In the genomic region with DNA sequence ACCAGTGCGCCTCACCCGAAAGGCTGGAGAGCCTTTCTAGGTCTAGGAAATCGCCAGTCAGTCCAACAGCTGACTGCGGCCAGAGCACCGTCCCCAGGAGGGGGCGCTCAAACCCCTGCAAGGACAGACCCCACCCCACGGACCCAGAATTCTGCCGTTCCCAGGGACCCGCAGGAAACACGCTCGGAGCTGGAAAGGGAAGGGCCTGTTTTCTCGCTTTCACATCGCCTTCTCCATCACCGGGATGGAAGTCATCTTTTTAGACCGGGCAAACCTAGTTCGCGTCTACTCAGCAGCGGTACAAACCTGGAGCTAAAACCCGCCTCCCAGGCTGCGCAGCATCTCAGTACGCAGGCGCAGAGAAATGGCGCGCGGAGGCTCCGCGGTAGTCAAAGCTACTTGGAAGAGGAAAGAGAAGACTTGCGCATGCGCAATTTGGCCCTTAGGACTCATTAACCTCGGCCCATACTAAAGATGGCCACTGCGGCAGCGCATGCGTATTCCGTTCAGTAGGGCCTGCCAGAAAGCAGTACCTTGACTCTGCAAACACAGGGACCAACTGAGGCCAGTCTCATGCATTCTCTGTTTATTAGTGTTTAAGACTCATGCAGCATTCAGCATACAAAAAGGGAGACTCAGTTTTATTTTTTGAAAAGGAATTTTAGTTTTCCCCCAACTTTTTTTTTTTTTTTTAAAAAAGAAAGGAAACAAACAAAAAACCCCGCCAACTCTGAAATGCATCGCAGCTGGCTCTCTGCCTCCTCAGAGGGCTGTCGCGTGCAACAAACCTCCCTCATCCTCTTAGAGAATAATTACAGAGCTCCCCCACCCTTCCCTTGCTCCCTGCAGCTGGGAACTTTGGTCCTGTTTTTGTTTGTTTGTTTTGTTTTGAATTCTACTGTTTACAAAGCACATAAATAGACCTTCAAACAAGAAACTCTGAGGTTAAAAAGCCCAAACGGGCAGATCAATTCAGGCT, we compare ENCODE assay signal across 8 mouse cellular contexts. TPM values are rescaled to one million over a fixed set of nuclear protein-coding genes. Genes with fewer than 3 reads are reported as not detected.
DNase-seq lines count a peak whose midpoint lies in the region; ATAC-seq lines count a peak whose summit lies in the region.

A gene (minus strand): TSS at position 382 of the 979 bp plus-strand sequence.

- intact Hi-C loops in gastrocnemius, postnatal 14 days (cut with DNase I; ENCODE audit: low total_unique reads) = no loop called here
- intact Hi-C loops in left cerebral cortex, postnatal 10 days (cut with DNase I) = loop anchor here (5.0 kb wide), 1 partner anchor 40 kb away; a partner anchor contains a TSS

- ATAC-seq in inflammation-experienced regulatory T-cells, adult 6 months = peak; percentile 71
- ATAC-seq in megakaryocyte-erythroid progenitor cell, adult 5-6 weeks (replicated peaks; ENCODE audit: low FRiP score, low TSS enrichment, poor library complexity, severe bottlenecking) = peak; percentile 60

- DNase-seq in adrenal gland, adult (ENCODE audit: inconsistent age in 2 of 2, low spot score in 1 of 2) = peak; percentile 97 to 99
- peak; percentile 100 for DNase-seq in embryo, embryonic 10.5 days (ENCODE audit: low spot score)
- DNase-seq in gastrocnemius, postnatal 14 days = peak; percentile 97
- DNase-seq in left cerebral cortex, postnatal 10 days (ENCODE audit: extremely low spot score in 1 of 2, low spot score in 2 of 2) = peak; percentile 96 to 98
- DNase-seq in right cerebral cortex, postnatal 25 days = peak; percentile 95
- DNase-seq in urinary bladder, postnatal 4 days (ENCODE audit: low spot score in 2 of 2) = peak; percentile 94 to 95

RNA-seq across cellular contexts. Expression of the gene that starts here (rescaled TPM):
- total RNA-seq in gastrocnemius, postnatal 14 days (2021) = 10 to 100 TPM in 1 of 2 experiments, 1 to 10 TPM in 1; 8.6 to 15.3 TPM
- polyA plus RNA-seq in inflammation-experienced regulatory T-cells, adult 6 months (2017; shearing (Covaris generic)) = 10 to 100 TPM; 34.7 to 44.5 (median 42.6) TPM
- 10 to 100 TPM; 17.1 to 17.7 TPM for total RNA-seq in left cerebral cortex, postnatal 10 days (2021)
- total RNA-seq in megakaryocyte-erythroid progenitor cell, adult 5-6 weeks (2014; fragmentation: Nextera tagmentation) = 62.5 and 66.9 TPM in 2 replicates
- 24.5 TPM in 1 of 2 replicates, not detected in the other for total RNA-seq in megakaryocyte-erythroid progenitor cell, adult 5-6 weeks (2017)

Comparison
In these comparisons a context has a peak if more than half of its experiments do, and no peak if none do; other contexts are left out.
1. Peak in every context shown above with its lines: DNase-seq and ATAC-seq.